Mouse (Mus musculus): ENCODE measurements around the gene Tmod1.

DNA sequence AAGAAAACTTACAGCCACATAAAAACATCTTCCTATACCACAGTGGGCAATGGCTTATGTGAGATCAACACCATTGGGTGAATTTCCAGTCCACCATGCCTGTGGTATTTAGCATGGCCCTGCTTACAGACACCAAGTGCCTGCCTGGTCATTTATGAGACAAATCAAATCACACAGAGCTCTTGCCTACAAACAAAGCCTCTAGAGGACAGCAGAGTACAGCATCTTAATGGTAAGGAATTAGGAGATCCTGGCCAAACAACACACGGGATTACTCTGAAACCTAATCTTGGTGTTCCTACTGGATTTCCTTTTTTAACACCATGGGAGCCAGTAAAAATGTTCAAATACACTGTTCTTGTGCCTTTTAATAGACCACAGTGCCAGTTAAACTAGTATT lies 76.6 kb downstream of the Tmod1 start:
- TF ChIP-seq POLR2A (IDR thresholded peaks at IDR 0.05; ENCODE audit: insufficient read length, low read depth): no peak
- no peak for TF ChIP-seq POLR2AphosphoS2 (IDR thresholded peaks at IDR 0.05; ENCODE audit: insufficient read length, low read depth)
- TF ChIP-seq MYOD1 (IDR thresholded peaks at IDR 0.05; ENCODE audit: control insufficient read depth in 1 of 3, insufficient read length in 2 of 3, low read depth in 2 of 3): no peak
- no peak for TF ChIP-seq MAX (IDR thresholded peaks at IDR 0.05; ENCODE audit: low read depth)
- TF ChIP-seq SRF (IDR thresholded peaks at IDR 0.05; ENCODE audit: control insufficient read depth, insufficient read length, low read depth): no peak
- no peak for TF ChIP-seq MYOG (IDR thresholded peaks at IDR 0.05; ENCODE audit: control insufficient read depth in 1 of 3, insufficient read depth in 1 of 3, insufficient read length in 2 of 3, low read depth in 2 of 3)
- no peak for TF ChIP-seq USF1 (IDR thresholded peaks at IDR 0.05; ENCODE audit: low read depth)
- no peak for TF ChIP-seq TCF3 (IDR thresholded peaks at IDR 0.05; ENCODE audit: insufficient read length, low read depth)
- no peak for TF ChIP-seq TCF12 (IDR thresholded peaks at IDR 0.05; ENCODE audit: insufficient read depth, poor library complexity, severe bottlenecking)

Data from myocyte (in vitro differentiated cells).